Mouse (Mus musculus) right cerebral cortex, postnatal 36 days (tissue): ENCODE measurements around the gene Son.

Experiments used
- DNase-seq, 2 experiments: peaks; one replicate each; pipeline ENCODE4 v3.0.0; 2022; ENCODE audit warnings: low spot score in 2 of 2, mixed read lengths in 1 of 2

Gene Son

GRCm38 (mm10) chr16:91688023-91688618, 40.8 kb downstream of the Son start:
- no peak for DNase-seq

DNA sequence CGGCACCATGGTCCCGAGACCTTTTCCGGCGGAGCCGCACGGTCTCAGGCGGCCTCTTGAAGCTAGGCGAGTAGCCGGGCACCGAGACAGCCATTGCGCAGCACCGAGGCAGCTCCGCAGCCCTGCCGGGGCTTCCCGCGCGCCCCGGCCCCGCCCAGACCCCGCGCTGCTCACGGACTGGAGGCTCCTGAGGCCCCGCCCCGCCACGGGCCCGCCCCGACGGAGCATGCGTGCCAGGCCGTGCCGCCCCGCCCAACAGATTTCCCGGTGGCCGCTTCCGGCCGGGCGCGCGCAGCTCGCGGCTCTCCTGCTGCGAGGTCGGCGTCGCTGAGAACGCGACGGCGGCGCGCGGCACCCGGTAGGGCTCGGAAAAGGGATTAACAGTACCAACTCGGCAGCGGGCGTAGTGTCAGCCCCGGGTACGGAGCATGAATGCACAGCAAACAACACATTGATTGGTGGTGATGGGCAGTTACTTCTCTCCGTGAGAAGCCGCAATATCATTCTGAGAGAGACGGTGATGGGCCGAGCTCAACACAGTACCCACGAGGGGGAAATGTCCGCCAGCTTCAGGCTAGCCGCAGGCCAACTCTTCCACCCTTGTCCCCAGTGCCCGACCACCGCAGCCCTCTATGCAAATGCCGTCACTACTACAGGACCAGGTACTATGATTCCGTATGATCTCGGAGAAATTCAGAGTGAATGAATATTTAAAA, 41.5 kb downstream of the Son start, which contains the start of gene Donson:
TSS of gene Donson (minus strand) at position 152 of the 716 bp plus-strand sequence.
- DNase-seq: peak; percentile 90 to 92

- no peak for DNase-seq
Observed at GRCm38 (mm10) chr16:91689791-91690190, 42.5 kb downstream of the Son start.

DNA sequence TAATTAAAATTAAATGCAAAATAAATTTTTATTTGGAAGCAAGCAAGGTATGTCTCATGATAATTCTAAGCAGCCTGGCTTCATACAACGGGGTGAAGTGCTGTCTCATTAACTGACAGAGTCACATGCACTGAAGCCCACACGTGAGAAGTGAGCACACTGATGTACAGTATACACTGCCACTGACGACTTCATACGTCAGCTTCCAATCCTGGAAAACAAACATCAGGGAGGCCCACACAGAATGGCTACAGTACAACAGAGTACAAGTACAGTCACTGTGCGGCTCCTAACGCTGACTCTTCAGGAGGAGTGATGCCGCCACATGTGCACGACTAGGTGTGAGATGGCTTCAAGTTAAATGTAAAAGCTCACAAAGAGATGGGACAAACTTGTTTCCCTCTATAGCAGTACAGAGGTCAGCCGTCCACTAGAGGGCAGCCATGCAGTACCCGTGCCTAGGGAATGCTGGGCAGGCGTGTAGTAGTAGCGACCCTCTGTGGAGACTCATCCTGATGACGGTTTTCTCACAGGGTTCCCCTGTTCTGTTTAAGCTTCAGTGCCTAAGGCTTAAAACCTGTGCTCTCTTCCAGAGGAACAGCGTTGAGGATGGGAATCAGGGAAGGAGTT, 47.3 kb downstream of the Son start:
- DNase-seq: peak in 1 of 2 experiments; percentile 44

DNA sequence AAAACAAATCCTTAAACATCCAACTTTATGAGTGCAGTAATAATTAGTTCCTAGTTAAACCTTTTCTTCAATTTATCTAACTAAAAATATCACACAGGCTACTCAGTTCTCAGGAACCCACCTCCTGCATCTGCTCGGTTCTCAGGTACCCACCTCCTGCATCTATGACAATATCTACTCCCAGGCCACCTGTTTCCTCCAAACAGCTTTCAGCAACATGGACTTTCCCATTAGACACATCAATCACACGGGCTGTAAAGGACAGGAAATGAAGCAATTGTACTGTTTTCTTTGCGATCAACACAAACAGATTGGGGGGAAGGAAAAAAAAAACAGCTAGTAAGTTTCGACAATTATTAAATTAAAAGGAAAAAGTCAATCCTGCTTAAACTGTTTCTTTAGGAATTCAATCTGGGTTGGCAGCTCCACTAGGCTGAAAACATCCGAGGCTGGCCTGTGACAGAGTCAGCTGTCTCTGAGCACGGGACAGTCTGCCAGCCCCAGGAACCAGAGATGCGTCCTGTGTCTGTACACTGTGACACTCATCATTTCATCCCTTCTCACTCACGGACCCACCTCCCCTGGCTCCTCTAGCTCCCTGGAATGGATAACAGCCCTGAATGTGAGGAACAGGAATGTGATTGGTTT, 47.9 kb downstream of the Son start:
- DNase-seq: no peak

DNA sequence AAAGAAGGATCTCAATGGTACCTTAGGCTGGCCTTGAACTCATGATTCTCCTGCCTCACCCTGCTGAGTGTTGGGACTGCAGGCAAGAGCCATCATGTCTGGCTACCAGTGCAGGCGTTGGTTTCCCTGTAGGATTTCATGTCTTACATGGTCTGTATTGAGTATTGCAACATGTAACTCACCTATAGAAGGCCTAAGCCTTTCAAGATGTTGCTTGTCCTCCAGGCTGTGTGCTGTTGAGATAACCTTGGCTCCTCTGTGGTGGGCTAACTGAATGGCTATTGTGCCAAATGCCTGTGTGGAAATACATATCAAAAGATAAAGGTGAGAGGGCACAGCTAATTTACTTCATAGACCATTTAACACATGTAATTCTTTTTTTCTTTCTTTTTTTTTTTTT, 51.7 kb downstream of the Son start:
- DNase-seq: no peak

GRCm38 (mm10) chr16:91701908-91702307, 54.6 kb downstream of the Son start:
- no peak for DNase-seq

DNA sequence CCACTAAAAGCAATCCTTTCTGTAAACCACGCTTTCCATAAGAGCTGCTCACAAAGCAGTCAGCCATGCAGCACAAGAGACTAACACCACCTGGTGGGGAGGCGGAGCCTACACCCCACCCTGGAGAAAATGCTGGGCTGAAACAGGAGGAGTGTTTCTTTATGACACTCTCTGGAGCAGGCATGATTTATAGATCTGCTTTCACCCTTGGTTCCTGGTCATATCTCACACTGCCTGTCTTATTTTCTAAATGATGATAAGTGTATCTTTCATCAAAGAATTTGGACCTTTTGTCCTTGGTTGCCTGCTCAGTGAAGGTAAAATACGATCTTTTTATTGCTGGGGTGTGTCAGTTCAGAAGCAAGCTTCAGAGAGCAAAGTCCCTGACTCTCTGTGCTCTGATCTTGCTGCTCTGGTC, 55.5 kb downstream of the Son start:
- no peak for DNase-seq

- peak in 1 of 2 experiments; percentile 38 for DNase-seq
Observed at GRCm38 (mm10) chr16:91704603-91705340, 57.5 kb downstream of the Son start.

DNA sequence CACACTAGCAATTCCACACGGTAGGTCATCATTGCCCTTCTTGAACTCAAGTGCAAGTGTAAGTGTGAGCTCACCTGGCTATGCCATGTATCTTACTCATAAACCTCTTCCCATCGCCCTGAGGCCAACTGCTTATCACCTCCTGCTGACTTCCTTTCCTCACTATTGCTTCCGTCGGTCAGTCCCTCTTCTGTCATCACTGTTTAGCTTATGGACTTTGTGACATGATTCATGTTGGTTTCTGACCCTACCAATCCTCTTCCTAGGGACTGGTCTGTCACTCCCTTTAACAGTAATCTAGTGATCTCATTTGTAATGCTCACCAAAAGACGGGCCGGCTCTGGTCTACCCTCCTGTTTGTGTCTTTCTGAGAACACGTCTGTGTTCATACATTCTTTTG, 62.9 kb downstream of the Son start:
- no peak for DNase-seq

DNA sequence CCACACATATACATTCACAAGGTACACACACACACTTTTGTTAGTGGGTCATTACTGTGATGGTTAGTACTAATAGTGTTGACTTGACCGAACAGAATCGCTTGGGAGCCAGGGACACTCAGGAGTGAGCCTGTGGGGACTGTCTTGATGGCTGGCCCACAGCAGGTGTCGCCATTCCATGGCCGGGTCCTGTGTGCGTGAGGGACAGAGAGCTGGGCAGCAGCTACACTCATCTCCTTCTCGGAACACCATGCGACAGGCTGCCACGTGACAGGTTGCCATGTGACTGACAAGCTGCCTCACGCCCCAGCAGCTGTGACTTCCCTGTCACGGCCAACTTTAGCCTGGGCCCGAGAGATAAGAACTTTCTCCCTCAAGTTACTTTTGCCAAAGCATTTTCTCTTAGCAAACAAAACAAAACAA, 69.6 kb downstream of the Son start:
- no peak for DNase-seq

DNA sequence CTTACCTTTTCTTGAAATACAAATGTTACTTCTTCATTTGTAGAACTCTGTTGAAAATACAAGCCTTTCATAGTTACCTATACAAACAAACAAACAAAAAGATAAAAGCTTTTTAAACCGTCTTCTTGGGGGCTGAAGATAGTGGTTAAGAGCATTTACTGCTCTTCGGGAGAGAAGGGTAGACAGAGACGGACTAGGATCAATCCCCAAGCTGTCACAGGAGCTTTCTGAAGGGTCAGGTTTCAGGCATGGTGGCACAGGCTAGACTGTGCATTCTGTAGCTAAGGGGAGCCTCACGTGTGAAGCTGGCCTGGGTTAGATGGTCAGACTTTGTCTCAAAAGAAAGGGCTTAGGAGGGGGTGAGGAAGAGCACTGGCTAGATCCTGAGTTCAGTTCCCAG, 70.1 kb downstream of the Son start:
- no peak for DNase-seq

- DNase-seq: no peak
Observed at GRCm38 (mm10) chr16:91724247-91724646, 76.9 kb downstream of the Son start.

DNA sequence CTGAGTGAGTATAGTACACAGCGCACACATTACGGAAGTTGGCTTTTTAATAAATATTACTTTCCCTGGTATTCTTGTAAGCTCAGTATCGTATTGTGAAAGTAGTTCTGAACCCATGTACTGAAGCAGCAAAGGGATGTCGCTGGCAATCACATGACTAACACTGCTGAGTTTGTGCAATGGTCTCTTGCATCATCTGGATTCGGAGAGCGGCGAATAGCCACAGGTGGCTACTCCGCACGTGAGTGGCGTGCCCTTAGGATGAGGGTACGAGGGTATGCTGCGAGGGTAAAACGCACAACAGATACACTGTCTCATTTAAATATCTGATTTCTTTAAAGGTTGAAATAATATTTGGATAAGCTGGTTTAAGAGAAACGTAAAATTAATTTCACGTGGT, 80.1 kb downstream of the Son start:
- no peak for DNase-seq

DNA sequence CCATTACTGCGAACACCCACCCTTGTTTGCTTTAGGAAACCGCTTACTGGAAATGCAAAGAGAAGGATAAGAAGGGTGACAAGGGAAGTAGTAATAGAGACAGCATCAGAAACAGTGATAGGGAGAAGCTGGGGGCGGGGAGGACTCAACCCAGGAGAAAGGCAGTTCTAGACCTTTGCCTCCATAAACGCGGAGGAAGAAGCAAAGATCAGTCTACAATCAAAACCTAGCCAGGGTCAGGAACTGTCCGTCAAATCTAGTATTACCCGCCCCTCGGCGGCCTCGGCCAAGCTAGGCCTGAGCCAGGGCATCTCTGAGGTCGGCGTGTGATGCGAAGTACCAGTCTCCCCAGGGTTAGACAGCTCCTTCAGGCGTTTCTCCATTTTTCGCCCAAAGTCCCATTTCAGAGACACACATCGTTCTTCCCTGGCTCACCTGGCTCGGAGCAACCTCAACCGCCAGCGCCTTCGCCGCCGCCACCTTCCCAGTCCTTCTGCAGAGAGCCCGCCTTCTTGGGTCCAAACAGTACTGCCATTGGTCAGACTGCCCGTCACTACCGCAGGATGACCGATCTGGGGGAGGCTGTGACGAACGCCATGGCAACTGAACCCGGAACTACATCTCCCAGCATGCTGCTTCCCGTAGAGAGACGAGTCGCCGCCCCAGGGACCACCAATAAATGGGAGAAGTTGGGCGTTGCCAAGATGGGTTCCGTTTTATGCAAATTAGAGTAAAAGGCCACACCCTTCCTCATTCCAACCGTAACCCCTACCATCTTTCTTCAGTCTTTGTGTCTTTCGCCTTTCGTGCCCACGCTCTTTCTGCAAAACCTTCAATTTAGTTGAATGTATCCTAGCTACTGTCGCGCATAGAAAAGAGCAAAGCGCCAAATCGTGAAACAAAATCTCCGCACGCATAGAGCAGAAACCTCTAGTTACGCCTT, 81.1 kb downstream of the Son start, which contains the start of gene Cryzl1:
TSS of gene Cryzl1 (minus strand) at position 853 of the 943 bp plus-strand sequence.
- peak; percentile 98 to 99 for DNase-seq
